Mouse (Mus musculus) naive thymus-derived CD4-positive, alpha-beta T cell, adult 2 months (primary cell): Measurements from ENCODE around the gene Naip6.
"Not testable (repeated sequence)": the region's sequence is repeated elsewhere in the genome, so short reads cannot be mapped to it uniquely, and the experiment has no call there.

Source experiments
- DNase-seq: peaks from one replicate; pipeline ENCODE4 v3.0.0-alpha.2; 2011; ENCODE audit warnings: low read depth

Gene Naip6

GRCm38 (mm10) chr13:100317256-100317893 lies at the start of gene Naip6:
Gene Naip6 (minus strand): TSS chr13:100317674.
- DNase-seq: not testable (repeated sequence)

- not testable (repeated sequence) for DNase-seq
Observed at GRCm38 (mm10) chr13:100352315-100352714, 34.8 kb upstream of the Naip6 start.

GRCm38 (mm10) chr13:100349510-100350173 lies 32.2 kb upstream of the Naip6 start:
- DNase-seq: not testable (repeated sequence)

- DNase-seq: no peak
Observed at GRCm38 (mm10) chr13:100341822-100342221, 24.3 kb upstream of the Naip6 start.

- DNase-seq: not testable (repeated sequence)
Observed at GRCm38 (mm10) chr13:100331728-100332127, 14.3 kb upstream of the Naip6 start.

- DNase-seq: not testable (repeated sequence)
Observed at GRCm38 (mm10) chr13:100328899-100329298, 11.4 kb upstream of the Naip6 start.

GRCm38 (mm10) chr13:100328029-100328428 lies 10.6 kb upstream of the Naip6 start:
- DNase-seq: not testable (repeated sequence)

GRCm38 (mm10) chr13:100322266-100322837 lies 4.9 kb upstream of the Naip6 start:
- not testable (repeated sequence) for DNase-seq

- DNase-seq: no peak
Observed at GRCm38 (mm10) chr13:100284611-100285010, 32.9 kb downstream of the Naip6 start.

- not testable (repeated sequence) for DNase-seq
Observed at GRCm38 (mm10) chr13:100271474-100272132, 45.9 kb downstream of the Naip6 start.

- not testable (repeated sequence) for DNase-seq
Observed at GRCm38 (mm10) chr13:100256996-100257395, 60.5 kb downstream of the Naip6 start.

- not testable (repeated sequence) for DNase-seq
Observed at GRCm38 (mm10) chr13:100255925-100256324, 61.5 kb downstream of the Naip6 start.

GRCm38 (mm10) chr13:100251897-100252296 lies 65.6 kb downstream of the Naip6 start:
- not testable (repeated sequence) for DNase-seq

GRCm38 (mm10) chr13:100246896-100247519 lies 70.5 kb downstream of the Naip6 start:
- not testable (repeated sequence) for DNase-seq

GRCm38 (mm10) chr13:100246223-100246622 lies 71.3 kb downstream of the Naip6 start, which contains the start of gene Naip5:
Gene Naip5 (minus strand): TSS chr13:100246323.
- not testable (repeated sequence) for DNase-seq

- DNase-seq: no peak
Observed at GRCm38 (mm10) chr13:100243702-100244101, 73.8 kb downstream of the Naip6 start.
